Mouse (Mus musculus) CD4-positive naive resting alpha-beta T cell, adult 76 days (primary cell): ENCODE results near the gene Cog8. TPM values are rescaled to one million over a fixed set of nuclear protein-coding genes. Genes with fewer than 3 reads are reported as not detected.

Source experiments
- total RNA-seq: library from RNA; stranded (reverse); gene quantifications from one replicate; pipeline ENCODE4 v1.2.4, GENCODE M21; 2023

Gene Cog8
- 41.2 TPM for total RNA-seq

GRCm38 (mm10) chr8:107056076-107056972, at the start of gene Cog8, which contains the start of gene Nip7:
Gene Cog8, minus strand, starts transcription at chr8:107056689.
Gene Nip7, plus strand, starts transcription at chr8:107056877.

GRCm38 (mm10) chr8:107096366-107097036, 40.0 kb upstream of the Cog8 start, which contains the start of gene Terf2:
Gene Terf2, minus strand, starts transcription at chr8:107096547.

GRCm38 (mm10) chr8:107065511-107066496, 9.3 kb upstream of the Cog8 start, which contains the start of gene Tmed6:
Gene Tmed6, minus strand, starts transcription at chr8:107065644.

GRCm38 (mm10) chr8:107048061-107048941, 8.2 kb downstream of the Cog8 start, which contains the start of gene Pdf:
Gene Pdf, minus strand, starts transcription at chr8:107048614.

GRCm38 (mm10) chr8:107030650-107031576, 25.6 kb downstream of the Cog8 start, which contains the start of gene Vps4a:
Gene Vps4a, plus strand, starts transcription at chr8:107031222.

Other genes with a start within 250 kb of the Cog8 start
- gene Has3, start 186.4 kb downstream of the Cog8 start, total RNA-seq = 0.44 TPM
- gene Utp4, start 163.1 kb downstream of the Cog8 start, total RNA-seq = 47.0 TPM
- gene Sntb2, start 120.9 kb downstream of the Cog8 start, total RNA-seq = 7.9 TPM
- gene Vps4a, start 25.5 kb downstream of the Cog8 start, total RNA-seq = 39.3 TPM
- 7.7 TPM for gene Pdf, start 8.1 kb downstream of the Cog8 start, total RNA-seq
- gene Nip7, start 188 bp upstream of the Cog8 start, total RNA-seq = 52.7 TPM
- gene Tmed6, start 9.0 kb upstream of the Cog8 start, total RNA-seq = not detected
- 64.7 TPM for gene Terf2, start 39.9 kb upstream of the Cog8 start, total RNA-seq
- gene Cyb5b, start 94.0 kb upstream of the Cog8 start, total RNA-seq = 27.0 TPM
- 57.5 TPM for gene Nfat5, start 236.8 kb upstream of the Cog8 start, total RNA-seq